Mouse (Mus musculus) right cerebral cortex, postnatal 10 days (tissue): ENCODE measurements around the gene Atp2a3.

Experiments used
- DNase-seq, 2 experiments: peaks; one replicate each; pipeline ENCODE4 v3.0.0; 2021; ENCODE audit warnings: low spot score in 2 of 2

Gene Atp2a3

DNA sequence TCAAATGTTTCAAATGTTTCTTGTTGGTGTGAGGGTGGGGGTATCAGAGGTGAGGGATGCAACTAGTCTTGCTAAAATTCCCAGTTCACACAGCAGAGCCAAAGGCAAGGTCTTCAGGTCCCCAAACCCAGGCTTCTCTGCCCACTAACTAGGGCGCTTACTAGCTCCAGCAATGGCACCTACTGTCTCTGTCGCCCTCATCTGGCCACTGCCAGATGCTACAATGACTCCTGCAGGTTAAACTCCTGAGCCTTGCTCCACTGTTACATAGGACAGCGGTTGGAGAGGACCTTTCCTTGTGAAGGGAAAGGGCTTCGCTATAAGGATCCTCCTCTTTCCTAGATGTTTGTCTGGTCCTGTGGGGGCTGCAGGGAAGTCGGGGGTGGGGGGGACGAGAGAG, 40.1 kb downstream of the Atp2a3 start:
- DNase-seq: peak; percentile 62 to 76

DNA sequence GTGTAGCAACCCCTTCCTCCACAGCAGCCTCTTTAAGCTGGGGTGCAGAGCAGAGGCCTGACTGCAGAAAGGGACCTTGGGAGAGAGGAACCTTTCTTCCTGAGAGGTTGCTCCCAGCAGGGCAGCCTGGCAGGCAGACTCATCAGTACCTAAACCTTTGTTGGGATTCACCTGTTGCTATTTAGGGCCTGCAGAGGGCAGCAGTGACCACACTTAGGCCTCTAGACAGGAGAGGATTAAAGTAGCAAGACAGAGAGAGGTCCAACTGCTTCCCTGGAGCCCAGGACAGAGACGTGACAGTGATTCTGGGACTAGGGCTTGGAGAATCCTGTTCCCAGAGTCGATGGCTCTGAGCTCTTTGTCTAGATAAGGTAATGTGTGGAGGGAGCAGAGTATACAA, 45.4 kb downstream of the Atp2a3 start:
- peak in 1 of 2 experiments; percentile 64 for DNase-seq

DNA sequence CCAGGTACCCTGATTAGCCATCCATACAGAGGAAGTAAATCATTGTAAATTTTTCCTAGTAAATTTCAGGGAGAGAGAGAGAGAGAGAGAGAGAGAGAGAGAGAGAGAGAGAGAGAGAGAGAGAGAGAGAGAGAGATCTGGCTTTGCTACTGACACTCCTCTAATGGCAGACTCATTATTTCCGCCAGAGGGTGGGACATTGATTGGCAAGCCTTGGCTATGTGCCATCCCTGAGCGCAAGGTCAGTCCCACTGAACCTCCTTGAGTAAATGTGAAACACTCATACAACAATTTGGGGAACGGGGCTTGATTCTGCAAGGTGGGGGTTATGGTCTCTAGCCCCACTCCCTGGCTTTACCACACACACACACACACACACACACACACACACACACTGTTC, 46.1 kb downstream of the Atp2a3 start:
- no peak for DNase-seq

DNA sequence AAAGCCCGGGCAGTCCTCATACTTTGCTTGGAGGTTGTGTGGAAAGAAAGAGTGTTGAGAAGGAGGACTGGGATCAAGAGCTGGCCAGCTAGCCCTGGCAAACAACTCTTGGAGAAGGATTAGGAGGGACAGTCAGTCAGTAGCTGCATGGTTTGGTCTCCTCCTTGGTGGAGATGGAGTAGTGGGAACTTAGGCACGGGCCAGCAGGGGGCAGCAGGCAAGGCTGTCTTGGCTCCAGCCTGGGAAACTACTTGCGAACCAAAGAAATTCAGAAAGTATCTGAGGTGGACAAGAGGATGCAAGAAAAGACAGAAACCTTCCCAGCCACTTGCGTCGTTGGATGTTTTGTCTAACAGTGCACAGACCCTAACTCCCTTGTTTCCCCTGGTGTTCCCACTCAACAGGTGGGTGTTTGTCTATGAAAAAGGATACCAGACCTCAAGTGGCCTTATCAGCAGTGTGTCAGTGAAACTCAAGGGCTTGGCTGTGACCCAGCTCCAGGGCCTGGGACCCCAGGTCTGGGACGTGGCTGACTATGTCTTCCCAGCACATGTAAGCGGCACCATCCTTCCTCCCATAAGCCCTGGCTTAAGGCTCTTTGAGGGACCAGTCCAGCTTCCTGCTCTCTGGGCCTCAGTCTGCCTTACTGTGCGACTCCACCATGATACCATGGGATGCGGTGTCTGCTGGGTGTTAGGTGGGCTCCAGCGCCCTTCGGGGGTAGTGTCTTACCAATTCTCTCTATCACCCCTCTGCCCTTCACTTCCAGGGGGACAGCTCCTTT, 46.9 kb downstream of the Atp2a3 start:
- DNase-seq: peak in 1 of 2 experiments; percentile 67

DNA sequence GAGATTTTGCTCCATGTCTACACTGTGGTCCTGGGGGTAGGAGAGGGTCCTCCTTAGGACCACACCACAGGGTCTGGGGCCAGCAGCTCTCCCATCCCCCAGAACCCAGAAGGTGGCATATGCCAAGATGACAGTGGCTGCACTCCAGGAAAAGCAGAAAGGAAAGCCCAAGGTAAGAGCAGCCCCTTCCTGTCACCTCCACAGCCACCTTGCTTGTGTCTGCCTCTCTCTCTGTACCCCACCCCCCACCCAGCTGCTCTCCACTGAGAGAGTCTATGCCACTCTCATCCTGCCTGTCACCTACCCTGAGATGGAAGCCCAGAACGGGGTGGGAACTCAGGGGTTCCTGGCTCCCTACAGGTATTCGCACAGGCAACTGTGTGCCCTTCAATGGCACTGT, 47.9 kb downstream of the Atp2a3 start:
- no peak for DNase-seq

DNA sequence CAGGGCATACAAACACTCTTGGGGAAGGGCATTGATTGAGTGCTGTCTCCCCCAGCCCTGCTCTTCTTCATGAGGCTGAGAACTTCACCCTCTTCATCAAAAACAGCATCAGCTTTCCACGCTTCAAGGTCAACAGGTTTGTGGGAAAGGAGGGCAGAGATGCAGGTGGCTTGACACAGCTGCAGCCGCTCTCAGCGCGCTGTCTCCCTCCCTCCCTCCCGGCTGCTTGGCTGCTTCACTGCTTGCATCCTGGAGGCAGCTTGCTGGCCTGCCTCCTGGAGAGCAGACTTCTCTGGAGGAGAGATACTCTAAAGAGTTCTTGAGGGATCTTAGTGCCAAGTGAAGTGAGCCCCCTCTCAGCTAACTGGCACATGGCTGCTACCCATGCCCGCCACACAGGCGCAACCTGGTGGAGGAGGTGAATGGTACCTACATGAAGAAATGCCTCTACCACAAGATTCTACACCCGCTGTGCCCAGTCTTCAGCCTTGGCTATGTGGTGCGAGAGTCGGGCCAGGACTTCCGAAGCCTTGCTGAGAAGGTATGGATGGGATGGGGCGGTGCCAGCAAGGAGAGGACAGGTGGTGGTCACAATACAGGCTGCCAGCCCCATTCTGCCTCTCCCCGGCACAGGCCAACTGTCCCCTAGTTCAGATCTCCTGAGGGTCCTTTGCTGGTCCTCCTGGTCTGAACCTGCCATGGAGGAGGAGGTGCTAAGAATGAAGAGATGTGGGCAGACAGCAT, 48.7 kb downstream of the Atp2a3 start:
- DNase-seq: no peak

DNA sequence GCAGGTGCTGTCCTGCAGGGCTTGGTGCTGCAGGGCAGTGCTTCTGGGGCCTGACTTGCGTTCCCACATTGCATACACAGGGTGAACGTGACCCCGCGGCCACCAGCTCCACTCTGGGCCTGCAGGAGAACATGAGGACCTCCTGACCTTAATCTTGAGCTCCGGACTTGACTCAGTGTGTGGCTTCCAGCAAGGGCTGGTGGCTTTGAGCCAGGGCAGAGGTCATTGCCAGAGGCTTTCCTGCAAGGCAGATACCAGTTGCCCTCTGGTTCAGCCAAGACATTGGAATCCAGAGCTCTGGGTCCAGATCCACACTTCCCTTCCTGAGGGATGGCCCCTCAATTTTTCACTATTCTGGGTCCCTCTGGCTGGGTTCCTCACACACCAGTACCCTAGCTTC, 53.0 kb downstream of the Atp2a3 start:
- no peak for DNase-seq

DNA sequence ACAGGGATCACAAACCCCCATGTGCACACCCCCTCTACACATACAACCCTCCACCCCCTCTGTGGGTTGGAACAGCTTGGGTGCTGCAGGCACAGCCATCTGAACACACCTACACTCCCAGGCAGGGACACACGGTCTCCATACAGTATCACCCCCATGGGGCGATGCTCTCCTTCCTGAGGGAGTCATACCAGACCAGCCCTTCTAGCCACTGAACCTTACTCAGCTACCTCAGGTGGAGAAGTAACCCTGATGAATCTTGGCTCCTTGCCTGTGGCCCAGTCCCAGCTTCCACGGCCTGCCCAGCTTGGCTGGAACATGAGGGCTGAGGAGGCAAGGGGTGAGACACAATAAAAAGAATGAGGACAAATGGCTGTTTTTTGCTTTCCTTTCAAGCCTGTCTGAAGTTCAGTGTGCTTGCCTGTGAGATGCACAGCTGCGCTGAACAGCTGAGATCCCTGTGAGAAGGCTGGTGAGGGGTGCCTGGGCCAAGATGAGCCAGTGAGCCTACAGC, 53.9 kb downstream of the Atp2a3 start:
- DNase-seq: peak in 1 of 2 experiments; percentile 54

DNA sequence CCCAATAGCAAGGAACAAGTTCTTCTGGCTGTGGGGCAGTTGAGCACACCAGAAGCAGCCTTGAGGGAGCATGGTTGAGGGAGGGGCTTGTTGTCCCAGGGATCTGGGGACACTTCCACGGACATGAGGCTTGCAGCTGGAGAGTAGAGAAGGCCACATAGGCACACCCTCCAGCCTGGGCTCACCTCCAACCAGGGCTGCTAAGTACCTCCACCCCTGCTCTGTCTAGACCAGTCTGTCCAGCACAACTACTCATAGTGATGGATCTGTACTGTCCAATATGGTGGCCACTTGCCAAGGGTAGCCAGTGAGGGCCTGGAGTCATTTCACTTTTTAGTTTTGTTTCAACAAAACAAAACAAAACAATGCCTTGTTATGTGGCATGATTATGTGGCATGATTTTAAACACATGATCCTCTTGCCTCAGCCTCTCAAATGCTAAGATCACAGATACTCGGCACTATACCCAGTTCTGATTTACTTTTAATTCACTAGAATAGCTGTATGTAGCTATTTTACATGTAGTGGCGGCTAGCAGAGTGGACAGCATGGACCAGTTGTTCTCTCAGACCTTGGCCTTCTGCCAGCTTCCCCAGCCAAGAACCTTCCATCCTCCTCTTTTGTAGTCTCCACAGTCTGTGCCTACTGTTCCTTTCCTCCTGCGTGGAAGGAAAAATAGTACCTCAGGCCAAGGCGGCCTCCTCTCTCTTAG, 54.6 kb downstream of the Atp2a3 start:
- DNase-seq: peak; percentile 72 to 75

DNA sequence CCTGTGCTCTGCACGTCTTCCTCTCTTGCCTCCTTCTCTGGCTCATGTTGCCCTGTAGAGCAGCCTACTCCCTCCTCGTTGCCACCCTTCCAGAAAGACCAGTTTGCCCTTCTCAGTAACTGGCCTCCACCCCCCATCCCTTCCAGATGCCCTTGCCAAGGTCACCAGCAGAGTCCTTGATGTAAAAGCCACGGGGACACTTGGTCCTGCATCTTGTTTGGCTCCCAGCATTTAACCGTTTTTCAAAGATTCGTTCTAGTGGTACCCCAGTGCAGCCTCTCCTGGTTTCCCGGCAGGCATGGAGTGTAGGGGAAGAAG, 55.1 kb downstream of the Atp2a3 start:
- no peak for DNase-seq

DNA sequence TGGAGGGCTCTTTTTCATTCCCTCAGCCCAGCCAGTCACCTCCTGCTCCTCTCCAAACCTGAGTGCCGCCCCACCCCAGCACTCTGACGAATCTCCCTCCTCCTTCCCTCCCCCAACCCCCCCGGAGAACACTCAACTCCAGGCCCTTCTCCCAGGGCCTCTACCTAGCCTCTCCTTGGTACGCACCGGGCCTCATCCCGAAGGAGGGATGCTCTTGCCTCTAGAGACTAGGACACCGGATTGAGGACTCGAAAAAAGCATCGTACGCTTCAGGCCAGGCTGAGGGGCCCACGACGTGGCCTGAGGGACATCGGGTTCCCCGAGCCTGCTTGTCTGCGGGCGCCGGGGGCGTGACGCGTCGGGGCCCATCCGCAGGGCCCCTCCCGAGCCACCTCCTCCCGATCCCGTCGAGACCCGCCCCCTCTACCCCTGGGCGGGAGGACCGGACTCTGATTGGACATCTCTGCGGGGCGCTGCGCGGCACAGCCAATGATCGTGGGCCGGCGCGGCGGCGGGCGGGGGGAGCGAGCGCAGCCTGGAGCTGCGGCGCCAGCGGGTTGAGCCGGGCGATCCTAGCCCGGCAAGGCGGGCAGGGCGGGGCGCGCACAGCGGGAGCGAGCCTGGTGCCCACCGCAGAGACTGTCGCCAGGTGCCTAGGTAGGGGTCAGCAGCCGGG, 57.6 kb downstream of the Atp2a3 start, which contains the start of gene Camkk1:
Camkk1 (plus strand) TSS at position 538 of the 676 bp plus-strand sequence.
- peak; percentile 96 for DNase-seq

DNA sequence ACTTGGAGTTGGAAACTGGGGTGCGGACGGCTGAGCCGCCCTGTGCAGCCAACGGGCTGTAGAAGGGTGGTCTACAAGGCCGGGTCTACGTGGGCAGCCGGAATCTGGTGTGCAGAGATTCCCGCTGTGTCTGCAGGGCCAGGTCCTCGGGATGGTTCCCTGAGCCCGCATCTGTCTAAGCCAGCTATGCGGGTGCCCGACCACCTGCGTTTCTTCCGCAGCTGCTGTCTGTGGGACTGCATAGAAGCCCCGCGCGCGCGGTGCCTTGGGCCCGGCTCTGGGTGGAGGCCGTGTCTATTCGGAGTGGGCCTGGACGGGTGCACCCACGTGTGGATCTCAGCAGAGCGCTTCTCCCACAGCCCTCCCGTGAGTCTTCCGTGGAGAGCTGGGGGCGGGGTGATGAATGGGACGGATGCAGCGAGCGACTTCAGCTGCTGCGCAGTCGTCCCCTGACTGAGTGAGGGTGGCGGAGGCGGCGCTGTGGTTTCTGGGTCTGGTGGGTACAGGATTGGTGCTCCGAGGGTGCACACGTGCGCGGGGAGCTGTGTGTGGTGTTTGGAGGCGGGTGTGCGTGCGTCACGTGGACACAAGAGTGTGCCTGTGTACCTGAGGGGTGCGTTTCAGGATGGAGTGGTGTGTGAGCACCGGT, 58.3 kb downstream of the Atp2a3 start:
- peak; percentile 88 to 91 for DNase-seq

DNA sequence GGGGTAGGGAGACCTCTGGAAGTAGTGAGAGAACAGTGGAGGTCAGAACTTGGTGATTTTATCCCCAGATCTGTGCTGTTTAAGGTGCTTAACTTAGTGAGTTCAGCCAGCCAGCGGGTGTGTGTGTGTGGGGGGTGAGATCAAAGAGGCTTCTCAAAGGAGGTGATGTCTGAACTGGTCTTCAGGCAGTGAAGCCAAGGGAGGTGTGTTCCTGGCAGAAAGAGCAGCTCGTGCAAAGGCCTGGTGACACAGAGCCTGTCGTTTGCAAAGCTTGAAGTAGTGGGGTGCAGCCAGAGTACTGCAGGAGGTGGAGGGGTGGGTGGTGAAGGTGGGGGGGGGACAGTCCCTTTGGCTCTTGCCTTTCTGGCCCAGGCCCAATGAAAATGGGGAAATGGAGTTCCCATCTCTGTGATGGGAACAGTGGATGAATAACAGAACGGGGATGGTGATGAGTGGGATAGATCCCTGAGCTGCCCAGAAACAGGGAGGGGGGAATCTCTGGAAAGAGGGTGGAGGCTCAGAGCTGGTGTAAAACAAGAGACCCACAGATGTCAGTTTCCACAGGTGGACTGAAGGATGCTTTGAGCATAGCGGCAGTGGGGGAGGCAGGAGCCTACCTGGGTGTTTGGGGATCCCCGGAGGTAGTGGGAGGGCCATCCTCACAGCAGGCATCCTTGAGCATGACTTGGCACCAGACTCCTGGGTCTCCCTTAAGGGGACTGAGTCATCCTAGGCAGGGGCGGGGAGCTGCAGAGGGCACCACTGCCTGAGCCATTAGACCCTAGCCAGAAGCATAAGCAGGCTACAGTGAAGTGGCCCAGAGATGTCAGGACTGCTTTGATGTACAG, 60.2 kb downstream of the Atp2a3 start:
- no peak for DNase-seq

DNA sequence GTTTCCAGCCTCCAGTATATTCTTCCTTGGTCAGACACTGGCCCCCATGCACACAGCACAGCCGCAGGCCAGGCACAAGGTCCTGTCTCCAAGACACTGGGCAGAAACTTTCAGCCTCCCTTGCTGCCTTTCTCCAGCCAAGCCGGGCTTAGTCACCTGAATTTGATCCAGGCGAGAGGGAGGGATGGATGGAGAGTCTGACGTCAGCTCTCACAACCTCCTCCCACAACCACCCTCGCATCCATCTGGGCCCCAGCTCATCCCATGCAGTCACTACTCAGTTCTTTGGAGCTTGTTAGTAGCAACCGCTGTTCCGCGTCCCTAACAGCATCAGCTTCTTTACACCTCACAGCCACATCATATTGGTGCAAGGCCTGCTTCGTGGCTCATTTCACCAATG, 62.1 kb downstream of the Atp2a3 start:
- peak; percentile 77 to 84 for DNase-seq

DNA sequence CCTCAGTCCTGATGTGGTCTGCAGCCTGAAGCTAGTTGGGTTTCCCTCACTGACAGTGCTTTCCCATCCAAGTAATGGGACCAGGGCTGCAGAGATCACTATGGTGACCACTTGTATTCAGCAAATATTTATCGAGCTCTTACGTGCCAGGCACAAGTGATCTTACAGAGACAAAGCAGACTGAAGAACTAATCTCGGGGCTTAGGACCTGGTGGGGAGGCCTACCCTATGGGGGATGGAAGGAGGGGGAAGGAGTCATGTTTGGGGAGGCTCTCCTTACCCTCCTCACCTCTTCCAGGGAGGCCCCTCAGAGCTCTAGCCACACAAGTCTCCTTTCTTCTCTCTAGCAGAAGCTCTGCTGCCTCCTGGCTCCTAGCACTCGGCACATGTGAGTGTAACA, 62.9 kb downstream of the Atp2a3 start:
- DNase-seq: no peak

DNA sequence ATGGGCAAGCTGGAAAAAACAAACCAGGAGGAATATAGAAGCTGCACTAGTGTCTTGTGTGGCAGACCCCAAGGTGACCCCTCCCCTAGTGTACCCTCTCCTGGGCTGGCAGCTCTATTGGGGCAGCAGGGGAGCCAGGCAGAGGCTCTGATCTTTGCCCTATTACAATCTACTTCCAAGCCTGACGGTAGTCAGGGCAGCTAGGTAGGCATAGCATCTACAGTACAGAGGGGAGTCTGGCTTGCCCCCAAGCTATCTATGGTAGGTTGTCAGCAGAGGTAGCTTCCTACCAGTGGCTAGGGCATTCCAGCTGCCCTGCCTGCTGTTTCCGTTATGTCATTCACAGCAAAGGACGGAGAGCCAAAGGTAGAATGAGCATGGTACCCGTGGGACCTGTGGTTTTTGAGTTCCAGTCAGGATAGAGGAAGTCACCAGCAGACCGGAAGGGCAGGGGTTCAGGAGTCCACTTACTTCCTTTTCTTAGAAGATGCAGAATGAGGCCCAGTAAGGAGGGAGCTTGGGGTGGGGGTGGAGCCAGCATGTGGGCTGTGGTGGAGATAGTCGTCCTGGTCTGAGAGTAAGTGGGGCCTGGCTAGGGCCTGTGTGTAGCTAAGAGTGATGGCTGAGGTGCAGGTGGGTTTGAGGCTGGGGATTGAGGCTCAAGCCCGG, 63.4 kb downstream of the Atp2a3 start:
- DNase-seq: peak in 1 of 2 experiments; percentile 41

DNA sequence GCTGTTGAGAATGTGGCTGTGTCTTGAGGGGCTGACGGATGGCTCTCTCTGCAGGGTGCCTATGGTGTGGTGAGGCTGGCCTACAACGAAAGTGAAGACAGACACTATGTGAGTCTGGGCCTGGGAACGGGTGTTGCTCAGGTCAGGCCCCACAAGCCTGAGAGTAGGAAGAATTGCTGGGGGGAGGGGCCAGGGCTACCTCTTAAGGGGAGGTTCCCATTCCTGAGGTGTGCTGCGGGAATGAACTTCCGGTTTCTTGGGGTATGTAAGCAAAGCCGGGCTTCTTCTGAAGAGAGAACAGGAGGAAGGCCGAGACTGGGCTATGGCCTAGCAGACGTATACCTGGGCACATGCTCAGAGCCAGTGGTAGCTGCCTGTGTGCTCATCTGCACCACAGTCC, 66.0 kb downstream of the Atp2a3 start:
- DNase-seq: no peak

DNA sequence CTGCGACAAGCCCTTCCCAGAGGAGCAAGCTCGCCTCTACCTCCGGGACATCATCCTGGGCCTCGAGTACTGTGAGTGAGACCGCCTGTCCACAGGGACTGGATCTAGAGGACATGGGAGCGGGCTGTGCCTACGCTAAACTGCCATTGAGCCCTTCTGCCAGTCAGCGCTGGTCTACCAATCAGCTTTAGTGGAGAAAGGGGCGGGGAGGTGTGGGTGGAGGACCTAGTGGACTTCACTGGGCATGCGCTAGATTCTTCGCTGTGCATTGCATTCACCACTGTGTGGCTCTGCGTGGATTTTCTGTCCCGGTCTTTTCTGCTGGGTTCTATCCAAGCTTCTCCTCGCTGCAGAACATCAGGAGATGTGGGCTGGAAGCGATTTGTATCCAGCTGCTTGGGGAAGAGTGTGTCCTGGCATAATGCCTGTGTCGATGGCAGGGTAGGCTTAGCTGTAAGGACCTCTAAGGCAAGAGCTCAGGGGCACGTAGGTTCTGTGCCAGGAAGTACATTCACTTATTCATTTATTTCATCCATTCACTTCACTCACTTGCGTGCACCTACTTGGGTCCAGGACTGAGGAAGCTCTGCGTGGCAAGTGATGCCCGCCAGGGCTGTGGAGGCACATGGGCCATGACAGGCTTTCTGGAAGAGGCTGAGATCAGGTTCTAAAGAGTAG, 70.0 kb downstream of the Atp2a3 start:
- DNase-seq: peak; percentile 93 to 95

DNA sequence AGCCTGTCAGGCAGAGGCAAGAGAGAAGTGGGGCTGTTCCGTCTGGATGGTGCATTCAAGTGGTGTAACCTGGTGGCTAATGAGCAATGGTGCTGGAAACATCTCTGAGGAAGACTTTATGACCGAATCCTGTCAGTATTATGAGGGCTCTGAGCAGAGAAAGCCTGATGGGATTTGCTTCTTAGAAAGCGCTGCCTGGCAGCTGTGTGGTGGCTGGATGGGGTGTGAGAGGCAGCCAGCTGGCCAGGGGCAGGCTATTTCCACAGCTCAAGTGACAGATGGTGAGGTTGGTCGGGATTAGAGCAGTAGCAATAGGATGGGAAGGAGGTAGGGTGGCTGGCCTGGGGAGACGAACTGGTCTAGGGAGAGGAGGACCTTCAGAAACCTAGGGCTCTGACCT, 70.6 kb downstream of the Atp2a3 start:
- DNase-seq: no peak
